Mouse (Mus musculus): ENCODE data around the gene Prkcz.

DNA sequence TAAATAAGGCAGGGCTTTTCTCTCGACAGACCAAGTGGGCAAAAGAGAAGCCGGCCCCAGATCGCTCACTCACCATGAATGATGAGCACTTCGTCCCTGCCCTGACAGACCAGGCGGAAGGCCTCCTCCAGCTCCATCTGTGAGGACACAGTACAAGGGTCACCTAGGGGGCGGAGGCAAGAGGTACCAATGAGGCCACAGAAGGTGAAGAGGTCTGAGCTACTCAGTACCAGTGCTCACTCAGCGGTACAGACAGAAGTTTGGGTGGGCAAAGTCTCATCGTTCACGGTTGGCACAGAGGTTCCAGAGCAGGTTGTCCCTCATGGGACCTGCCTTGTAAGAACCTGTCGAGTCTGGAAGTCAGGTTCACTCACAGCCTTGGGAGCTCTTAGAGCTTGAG is 4.8 kb downstream of the Prkcz start:
- TF ChIP-seq POLR2A (IDR thresholded peaks at IDR 0.05; ENCODE audit: insufficient read depth, low read length) (no peak), CTCF (IDR thresholded peaks at IDR 0.05; ENCODE audit: low read depth, low read length) (no peak), EP300 (IDR thresholded peaks at IDR 0.05; ENCODE audit: insufficient read depth, low read depth, low read length) (no peak)
